8 mouse cellular contexts compared by ENCODE assay signal in genomic region chr16:91073163-91073892, GRCm38 (mm10). TPM values are rescaled to one million over a fixed set of nuclear protein-coding genes. Genes with fewer than 3 reads are reported as not detected.
DNase-seq lines count a peak whose midpoint lies in the region; ATAC-seq and TF ChIP-seq lines count a peak whose summit lies in the region.

No protein-coding gene starts in this region.

- TF ChIP-seq CTCF in Patski (IDR thresholded peaks at IDR 0.05) = peak; percentile 82

- H3K4me3 ChIP-seq in hindbrain, embryonic 13.5 days = no peak overlapping the region

- no peak overlapping the region for H3K9ac ChIP-seq in hindbrain, embryonic 13.5 days

- peak; percentile 39 for DNase-seq in Patski (ENCODE audit: low read depth, low spot score)
- peak; percentile 97 to 99 for DNase-seq in cerebellum, postnatal 14 days
- DNase-seq in frontal cortex, postnatal 25 days (ENCODE audit: low spot score in 2 of 2) = peak; percentile 72 to 86
- peak; percentile 92 to 93 for DNase-seq in layer of hippocampus, postnatal 14 days (ENCODE audit: low spot score in 2 of 2)
- DNase-seq in lung, postnatal 10 days = peak; percentile 96
- DNase-seq in ovary, postnatal 36 days (ENCODE audit: low spot score) = peak; percentile 79
- DNase-seq in thymus, postnatal 14 days = peak; percentile 86

- H3K36me3 ChIP-seq in hindbrain, embryonic 13.5 days = no peaks in the 10 kb centered on the region

- peaks cover 10% of the 10 kb centered on the region for H3K4me1 ChIP-seq in hindbrain, embryonic 13.5 days (replicated peaks)

- POLR2A ChIA-PET in Patski (lab: Charles Lee) = no interaction called here

- 43% methylated on average over 22 of the region's 24 CpGs for WGBS in hindbrain, embryonic 13.5 days

- in situ Hi-C loops in Patski (cut with MboI; ENCODE audit: low pct_unique_long_range_greater_than_20kb) = no loop called here

- peak; percentile 87 for ATAC-seq in Patski
- peak; percentile 97 for ATAC-seq in hindbrain, embryonic 13.5 days (ENCODE audit: low FRiP score)

- H3K4me2 ChIP-seq in hindbrain, embryonic 13.5 days = no peak overlapping the region

- H3K27ac ChIP-seq in hindbrain, embryonic 13.5 days = no peak overlapping the region

- CTCF ChIA-PET in Patski (lab: Charles Lee) = interaction anchor here (0.8 to 1.1 kb wide), 2 partner anchors 14 to 29 kb away, joined by 3 to 4 read pairs; partner anchors contain the start of gene Paxbp1

- no peaks in the 10 kb centered on the region for H3K9me3 ChIP-seq in hindbrain, embryonic 13.5 days

- peaks cover 21% of the 10 kb centered on the region for H3K27me3 ChIP-seq in Patski
- 0 out of 2 replicates have a peak, but pooled peaks cover 9% of the 10 kb centered on the region for H3K27me3 ChIP-seq in hindbrain, embryonic 13.5 days

RNA-seq across cellular contexts. Expression of gene 4932438H23Rik, which starts 21.6 kb away (rescaled TPM):
- not detected for polyA plus RNA-seq in Patski (2021)
- 0.83 and 0.99 TPM in 2 replicates for polyA plus RNA-seq in hindbrain, embryonic 13.5 days (2015; fragmentation: Nextera tagmentation; extraction: Ambion mirVana)
- 1 to 10 TPM; 1.8 to 2.0 TPM for total RNA-seq in layer of hippocampus, postnatal 14 days (2021)

RNA-seq across cellular contexts. Expression of gene Paxbp1, which starts 29.0 kb away (rescaled TPM):
- polyA plus RNA-seq in Patski (2021) = 47.9 TPM
- polyA plus RNA-seq in hindbrain, embryonic 13.5 days (2015; fragmentation: Nextera tagmentation; extraction: Ambion mirVana) = 77.1 and 79.7 TPM in 2 replicates
- total RNA-seq in layer of hippocampus, postnatal 14 days (2021) = 10 to 100 TPM; 64.1 to 70.3 TPM

Comparison
In these comparisons a context has a peak if more than half of its experiments do, and no peak if none do; other contexts are left out.
1. DNase-seq: peak in every context shown above with its lines; median percentile 98 in cerebellum, postnatal 14 days; 96 in lung, postnatal 10 days; 92 in layer of hippocampus, postnatal 14 days; 86 in thymus, postnatal 14 days; 79 in frontal cortex, postnatal 25 days; 79 in ovary, postnatal 36 days; 39 in Patski.